Mouse (Mus musculus): Measurements from ENCODE around the gene Pappa2. TPM values are rescaled to one million over a fixed set of nuclear protein-coding genes. Genes with fewer than 3 reads are reported as not detected.

Pappa2 gene
- polyA plus RNA-seq, 1 experiment from 2014 or later = 0.14 TPM

GRCm38 (mm10) chr1:158837151-158837550, 143.1 kb downstream of the Pappa2 start:
- no peak overlapping the region for H3K4me3 ChIP-seq (ENCODE audit: low read depth, low read length)
- WGBS (ENCODE audit: insufficient replicate concordance) = 71% methylated on average over 4 of the region's 4 CpGs

GRCm38 (mm10) chr1:158830152-158830551, 150.1 kb downstream of the Pappa2 start:
- Histone ChIP-seq H3K9me3 (replicated peaks; ENCODE audit: control insufficient read depth, low read length) (no peaks in the 10 kb centered on the region), H3K9ac (ENCODE audit: low read depth, low read length) (no peak overlapping the region), H3K27ac (ENCODE audit: low read depth, low read length) (no peak overlapping the region), H3K27me3 (ENCODE audit: control insufficient read depth, insufficient read depth, low read length) (no peaks in the 10 kb centered on the region), H3K4me2 (no peak overlapping the region), H3K4me3 (ENCODE audit: low read depth, low read length) (no peak overlapping the region), H3K36me3 (ENCODE audit: control insufficient read depth, insufficient read depth, low read length) (no peaks in the 10 kb centered on the region), H3K4me1 (ENCODE audit: control insufficient read depth, insufficient read depth, low read length) (no peaks in the 10 kb centered on the region)
- no peak for ATAC-seq (replicated peaks; ENCODE audit: insufficient number of reproducible peaks, low FRiP score, low TSS enrichment)
- WGBS (ENCODE audit: insufficient replicate concordance) = 61% methylated on average over 3 of the region's 3 CpGs

More at GRCm38 (mm10) chr1:158837151-158837550, 143.1 kb downstream of the Pappa2 start:
- no peak overlapping the region for H3K9ac ChIP-seq (ENCODE audit: low read depth, low read length)
- no peaks in the 10 kb centered on the region for H3K27me3 ChIP-seq (ENCODE audit: control insufficient read depth, insufficient read depth, low read length)
- no peak overlapping the region for H3K27ac ChIP-seq (ENCODE audit: low read depth, low read length)
- no peak for ATAC-seq (replicated peaks; ENCODE audit: insufficient number of reproducible peaks, low FRiP score, low TSS enrichment)
- no peak overlapping the region for H3K4me2 ChIP-seq
- no peaks in the 10 kb centered on the region for H3K9me3 ChIP-seq (replicated peaks; ENCODE audit: control insufficient read depth, low read length)
- no peaks in the 10 kb centered on the region for H3K4me1 ChIP-seq (ENCODE audit: control insufficient read depth, insufficient read depth, low read length)
- no peaks in the 10 kb centered on the region for H3K36me3 ChIP-seq (ENCODE audit: control insufficient read depth, insufficient read depth, low read length)

- Histone ChIP-seq H3K9ac (ENCODE audit: low read depth, low read length) (no peak overlapping the region), H3K27me3 (ENCODE audit: control insufficient read depth, insufficient read depth, low read length) (no peaks in the 10 kb centered on the region), H3K4me2 (no peak overlapping the region), H3K27ac (ENCODE audit: low read depth, low read length) (no peak overlapping the region), H3K4me1 (ENCODE audit: control insufficient read depth, insufficient read depth, low read length) (no peaks in the 10 kb centered on the region), H3K9me3 (replicated peaks; ENCODE audit: control insufficient read depth, low read length) (no peaks in the 10 kb centered on the region), H3K4me3 (ENCODE audit: low read depth, low read length) (no peak overlapping the region), H3K36me3 (ENCODE audit: control insufficient read depth, insufficient read depth, low read length) (no peaks in the 10 kb centered on the region)
- no peak for ATAC-seq (replicated peaks; ENCODE audit: insufficient number of reproducible peaks, low FRiP score, low TSS enrichment)
These were observed 152.4 kb downstream of the Pappa2 start for GRCm38 (mm10) chr1:158827931-158828330.

- ATAC-seq (replicated peaks; ENCODE audit: insufficient number of reproducible peaks, low FRiP score, low TSS enrichment) = no peak
- Histone ChIP-seq H3K36me3 (ENCODE audit: control insufficient read depth, insufficient read depth, low read length) (no peaks in the 10 kb centered on the region), H3K4me2 (no peak overlapping the region), H3K27ac (ENCODE audit: low read depth, low read length) (no peak overlapping the region), H3K4me1 (ENCODE audit: control insufficient read depth, insufficient read depth, low read length) (no peaks in the 10 kb centered on the region), H3K9ac (ENCODE audit: low read depth, low read length) (no peak overlapping the region), H3K9me3 (replicated peaks; ENCODE audit: control insufficient read depth, low read length) (no peaks in the 10 kb centered on the region), H3K27me3 (ENCODE audit: control insufficient read depth, insufficient read depth, low read length) (no peaks in the 10 kb centered on the region), H3K4me3 (ENCODE audit: low read depth, low read length) (no peak overlapping the region)
- 76% methylated on average over 2 of the region's 2 CpGs for WGBS (ENCODE audit: insufficient replicate concordance)
These were observed 160.6 kb downstream of the Pappa2 start for GRCm38 (mm10) chr1:158819676-158820075.

DNA sequence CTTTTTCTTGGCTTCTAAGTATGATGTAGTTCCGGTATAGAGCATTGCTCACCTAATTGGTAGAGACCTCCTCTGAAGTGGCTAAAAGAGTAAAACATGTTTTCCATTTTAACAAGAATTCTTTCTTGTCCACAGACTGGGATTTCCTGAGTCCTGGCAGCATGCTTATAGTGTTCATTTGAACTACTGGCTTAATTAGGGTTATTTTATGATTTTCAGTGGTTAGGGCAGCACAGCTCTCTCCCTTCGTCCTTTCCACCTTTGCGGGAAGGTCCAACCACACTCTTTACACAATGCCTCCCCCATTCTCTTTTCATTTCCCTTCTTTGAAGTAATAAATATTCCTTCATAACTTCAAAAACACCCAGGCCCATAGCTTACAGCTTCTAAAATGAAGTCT, 163.8 kb downstream of the Pappa2 start:
- Histone ChIP-seq H3K9me3 (replicated peaks; ENCODE audit: control insufficient read depth, low read length) (no peaks in the 10 kb centered on the region), H3K27me3 (ENCODE audit: control insufficient read depth, insufficient read depth, low read length) (no peaks in the 10 kb centered on the region), H3K27ac (ENCODE audit: low read depth, low read length) (no peak overlapping the region), H3K9ac (ENCODE audit: low read depth, low read length) (no peak overlapping the region), H3K4me1 (ENCODE audit: control insufficient read depth, insufficient read depth, low read length) (no peaks in the 10 kb centered on the region), H3K36me3 (ENCODE audit: control insufficient read depth, insufficient read depth, low read length) (no peaks in the 10 kb centered on the region), H3K4me2 (no peak overlapping the region), H3K4me3 (ENCODE audit: low read depth, low read length) (no peak overlapping the region)
- 93% methylated on average over 3 of the region's 3 CpGs for WGBS (ENCODE audit: insufficient replicate concordance)
- no peak for ATAC-seq (replicated peaks; ENCODE audit: insufficient number of reproducible peaks, low FRiP score, low TSS enrichment)

- Histone ChIP-seq H3K27me3 (ENCODE audit: control insufficient read depth, insufficient read depth, low read length) (no peaks in the 10 kb centered on the region), H3K4me1 (ENCODE audit: control insufficient read depth, insufficient read depth, low read length) (no peaks in the 10 kb centered on the region), H3K36me3 (ENCODE audit: control insufficient read depth, insufficient read depth, low read length) (no peaks in the 10 kb centered on the region), H3K27ac (ENCODE audit: low read depth, low read length) (no peak overlapping the region), H3K4me3 (ENCODE audit: low read depth, low read length) (no peak overlapping the region), H3K9me3 (replicated peaks; ENCODE audit: control insufficient read depth, low read length) (no peaks in the 10 kb centered on the region), H3K4me2 (no peak overlapping the region), H3K9ac (ENCODE audit: low read depth, low read length) (no peak overlapping the region)
- ATAC-seq (replicated peaks; ENCODE audit: insufficient number of reproducible peaks, low FRiP score, low TSS enrichment) = no peak
- 81% methylated on average over 3 of the region's 3 CpGs for WGBS (ENCODE audit: insufficient replicate concordance)
These were observed 168.4 kb downstream of the Pappa2 start for GRCm38 (mm10) chr1:158811887-158812286.

DNA sequence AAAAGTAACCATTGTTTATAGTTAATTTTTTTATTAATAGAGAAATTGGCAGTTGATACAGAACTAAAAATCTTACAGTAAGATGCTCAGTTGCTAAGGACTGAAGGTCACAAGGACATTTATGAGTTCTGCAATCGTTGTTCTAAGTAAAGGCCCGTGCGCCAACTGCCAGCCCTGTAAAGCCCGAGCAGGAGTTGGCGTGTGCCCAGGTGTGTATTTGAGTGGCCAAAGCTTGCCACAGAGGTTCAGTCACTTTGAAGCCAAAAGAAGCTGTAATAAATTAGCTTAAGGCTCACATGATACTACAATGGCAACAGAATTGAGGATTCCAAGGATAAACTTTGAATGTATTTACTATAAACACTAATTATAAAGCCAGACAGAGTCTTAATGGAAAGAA, 204.8 kb downstream of the Pappa2 start:
- H3K9me3 ChIP-seq (replicated peaks; ENCODE audit: control insufficient read depth, low read length) = no peaks in the 10 kb centered on the region
- ATAC-seq (replicated peaks; ENCODE audit: insufficient number of reproducible peaks, low FRiP score, low TSS enrichment) = no peak
- no peaks in the 10 kb centered on the region for H3K36me3 ChIP-seq (ENCODE audit: control insufficient read depth, insufficient read depth, low read length)
- WGBS (ENCODE audit: insufficient replicate concordance) = 91% methylated on average over 5 of the region's 5 CpGs
- no peak overlapping the region for H3K4me3 ChIP-seq (ENCODE audit: low read depth, low read length)
- H3K9ac ChIP-seq (ENCODE audit: low read depth, low read length) = no peak overlapping the region
- H3K27me3 ChIP-seq (ENCODE audit: control insufficient read depth, insufficient read depth, low read length) = no peaks in the 10 kb centered on the region
- no peaks in the 10 kb centered on the region for H3K4me1 ChIP-seq (ENCODE audit: control insufficient read depth, insufficient read depth, low read length)
- H3K4me2 ChIP-seq = no peak overlapping the region
- no peak overlapping the region for H3K27ac ChIP-seq (ENCODE audit: low read depth, low read length)

DNA sequence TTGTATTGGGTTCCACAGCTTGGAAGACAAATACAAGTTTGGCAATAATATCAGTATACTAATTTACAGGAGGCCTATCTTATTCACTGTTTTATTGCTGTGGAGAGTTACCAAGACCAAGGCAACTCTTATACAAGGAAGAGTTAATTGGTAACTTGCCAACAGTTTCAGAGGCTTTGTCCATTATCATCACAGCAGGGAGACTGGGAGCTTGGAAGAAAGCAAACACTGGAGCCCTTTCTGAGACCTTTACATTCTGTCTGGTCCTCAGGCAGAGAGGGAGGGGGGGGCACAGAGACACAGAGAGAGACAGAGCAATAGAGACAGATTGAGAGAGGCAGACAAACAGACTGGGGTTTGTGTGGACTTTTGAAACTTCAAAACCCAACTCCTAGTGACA, 207.2 kb downstream of the Pappa2 start:
- Histone ChIP-seq H3K27me3 (ENCODE audit: control insufficient read depth, insufficient read depth, low read length) (no peaks in the 10 kb centered on the region), H3K9ac (ENCODE audit: low read depth, low read length) (no peak overlapping the region), H3K27ac (ENCODE audit: low read depth, low read length) (no peak overlapping the region), H3K4me3 (ENCODE audit: low read depth, low read length) (no peak overlapping the region), H3K9me3 (replicated peaks; ENCODE audit: control insufficient read depth, low read length) (no peaks in the 10 kb centered on the region), H3K36me3 (ENCODE audit: control insufficient read depth, insufficient read depth, low read length) (no peaks in the 10 kb centered on the region), H3K4me1 (ENCODE audit: control insufficient read depth, insufficient read depth, low read length) (no peaks in the 10 kb centered on the region), H3K4me2 (no peak overlapping the region)
- no peak for ATAC-seq (replicated peaks; ENCODE audit: insufficient number of reproducible peaks, low FRiP score, low TSS enrichment)

DNA sequence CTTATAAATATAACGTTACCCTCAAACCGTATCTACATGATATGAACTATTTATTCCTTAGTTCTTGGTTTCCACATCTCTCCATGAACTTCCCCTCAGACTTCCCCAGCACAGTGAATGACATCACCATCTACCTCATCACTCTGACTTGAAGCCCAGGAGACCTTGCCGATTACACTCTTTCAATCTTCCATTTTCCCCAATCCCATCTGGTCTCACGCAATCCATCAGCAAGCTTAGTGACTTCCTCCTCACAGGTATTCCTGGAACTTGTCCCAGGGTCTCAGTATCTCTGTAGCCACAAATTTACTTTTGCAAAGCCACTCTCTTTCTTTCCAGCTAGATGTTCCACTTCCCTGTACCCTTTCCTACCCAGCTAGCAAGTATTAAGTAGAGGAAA, 209.5 kb downstream of the Pappa2 start:
- peaks cover 5% of the 10 kb centered on the region for H3K4me1 ChIP-seq (ENCODE audit: control insufficient read depth, insufficient read depth, low read length)
- ATAC-seq (replicated peaks; ENCODE audit: insufficient number of reproducible peaks, low FRiP score, low TSS enrichment) = no peak
- WGBS (ENCODE audit: insufficient replicate concordance) = 74% methylated on average over 4 of the region's 4 CpGs
- no peaks in the 10 kb centered on the region for H3K27me3 ChIP-seq (ENCODE audit: control insufficient read depth, insufficient read depth, low read length)
- no peaks in the 10 kb centered on the region for H3K36me3 ChIP-seq (ENCODE audit: control insufficient read depth, insufficient read depth, low read length)
- H3K27ac ChIP-seq (ENCODE audit: low read depth, low read length) = no peak overlapping the region
- no peak overlapping the region for H3K4me2 ChIP-seq
- no peak overlapping the region for H3K4me3 ChIP-seq (ENCODE audit: low read depth, low read length)
- no peak overlapping the region for H3K9ac ChIP-seq (ENCODE audit: low read depth, low read length)
- H3K9me3 ChIP-seq (replicated peaks; ENCODE audit: control insufficient read depth, low read length) = no peaks in the 10 kb centered on the region

Measured in heart, embryonic 11.5 days (tissue).